Mouse (Mus musculus) liver, embryonic 14.5 days (tissue): Measurements from ENCODE around the gene Tcp10c. TPM values are rescaled to one million over a fixed set of nuclear protein-coding genes. Genes with fewer than 3 reads are reported as not detected.
"Not testable (repeated sequence)": the region's sequence is repeated elsewhere in the genome, so short reads cannot be mapped to it uniquely, and the experiment has no call there.

Source experiments
- ATAC-seq: fragments of 200-750 bp; cut with Nextera tagmentation; 2 replicates; pipeline ENCODE4 v1.8.0; 2017; ENCODE audit warnings: moderate number of reproducible peaks, mild to moderate bottlenecking, moderate library complexity; ENCODE audit not compliant: insufficient read depth
- DNase-seq, 3 experiments: peaks; one replicate each; pipeline ENCODE4 v3.0.0-alpha.2; 2012 to 2013; ENCODE audit warnings: low read depth in 3 of 3, low spot score in 3 of 3
- H3K27ac ChIP-seq: fragments of 300-500 bp; sonication (generic); 2 replicates; pipeline ENCODE4 v1.5.1; 2014; ENCODE audit warnings: moderate library complexity, mild to moderate bottlenecking, control low read depth, inconsistent platforms
- H3K27me3 ChIP-seq: fragments of 300-500 bp; sonication (generic); 2 replicates; pipeline ENCODE4 v1.6.1; 2014; ENCODE audit warnings: mild to moderate bottlenecking, low read length, moderate library complexity; ENCODE audit not compliant: control insufficient read depth, insufficient read depth
- H3K36me3 ChIP-seq: fragments of 300-500 bp; sonication (generic); replicated peaks from 2 replicates; pipeline ENCODE4 v1.6.1; 2014; ENCODE audit warnings: low read depth; ENCODE audit not compliant: control insufficient read depth, insufficient read depth
- H3K4me1 ChIP-seq, 2 experiments: fragments of 200-500 bp in 1 of 2; fragments of 300-500 bp in 1 of 2; sonication (generic) in 1 of 2; replicated peaks; 2 replicates each; pipeline ENCODE4 v1.6.1; 2012 to 2014; ENCODE audit warnings: antibody characterized with exemption in 1 of 2, inconsistent platforms in 1 of 2, low read length in 1 of 2; ENCODE audit not compliant: control insufficient read depth in 2 of 2, insufficient read depth in 2 of 2
- H3K4me2 ChIP-seq: fragments of 300-500 bp; sonication (generic); 2 replicates; pipeline ENCODE4 v1.6.1; 2014; ENCODE audit warnings: low read depth, mild to moderate bottlenecking, control low read depth, moderate library complexity
- H3K4me3 ChIP-seq, 2 experiments: fragments of 200-500 bp in 1 of 2; fragments of 300-500 bp in 1 of 2; sonication (generic) in 1 of 2; 2 replicates each; pipeline ENCODE4 v1.5.1; 2012 to 2014; ENCODE audit warnings: low read depth in 2 of 2, low read length in 2 of 2, mild to moderate bottlenecking in 2 of 2, control low read depth in 1 of 2, inconsistent platforms in 1 of 2, moderate library complexity in 1 of 2; ENCODE audit not compliant: insufficient read depth in 1 of 2
- H3K9ac ChIP-seq: fragments of 300-500 bp; sonication (generic); replicated peaks from 2 replicates; pipeline ENCODE4 v1.6.1; 2014; ENCODE audit warnings: mild to moderate bottlenecking, control low read depth, moderate library complexity
- H3K9me3 ChIP-seq: fragments of 300-500 bp; sonication (generic); 2 replicates; pipeline ENCODE4 v1.6.1; 2016; ENCODE audit warnings: low read length, mixed read lengths; ENCODE audit not compliant: control insufficient read depth
- WGBS: fragments of 180-500 bp; shearing (Covaris S2); extraction: QIAGEN DNeasy Blood & Tissue Kit; methylation state at CpG from one replicate; pipeline ENCODE4 v1.1.7; 2014; ENCODE audit not compliant: insufficient replicate concordance; 5-methylcytosine and 5-hydroxymethylcytosine counted together
- polyA plus RNA-seq, 2 experiments: library from polyadenylated mRNA; depleted of rRNA in 1 of 2; stranded (reverse) in 1 of 2; unstranded in 1 of 2; fragments of >200 nt; fragmentation: Nextera tagmentation in 1 of 2; extraction: Ambion mirVana in 1 of 2; gene quantifications; 2 replicates each; pipeline versions ENCODE4 v1.2.1 to v1.2.3; 2012 to 2014

Tcp10c gene
- not detected in 2 replicates for polyA plus RNA-seq (2012; rRNA removed)
- polyA plus RNA-seq (2014; fragmentation: Nextera tagmentation; extraction: Ambion mirVana): not detected in 2 replicates

GRCm38 (mm10) chr17:13354521-13354920, at the start of gene Tcp10c:
Gene Tcp10c, plus strand, starts transcription at chr17:13354572.
- not testable (repeated sequence) for H3K4me3 ChIP-seq, DNase-seq

DNA sequence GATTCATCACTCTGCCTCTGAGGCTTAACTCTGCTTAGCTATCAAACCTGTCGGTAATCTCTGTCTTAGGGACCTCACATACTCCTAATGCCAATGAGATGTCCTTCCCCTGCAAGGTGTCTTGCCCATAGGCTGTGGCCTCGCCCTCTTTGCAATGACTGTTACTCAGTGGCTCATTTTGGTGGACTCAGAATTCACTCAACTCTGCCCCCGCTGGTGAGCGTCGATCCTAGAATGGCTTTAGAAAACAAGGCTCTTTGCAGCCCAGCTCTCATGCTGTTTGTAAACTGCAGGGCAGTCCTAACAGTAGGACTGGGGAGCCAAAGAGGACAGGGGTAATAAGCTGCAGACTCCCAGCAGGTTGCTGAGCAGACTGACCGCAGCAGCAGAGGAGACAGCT, 46.5 kb upstream of the Tcp10c start:
- ATAC-seq, DNase-seq: not testable (repeated sequence)
- 59% methylated on average over 5 of the region's 6 CpGs for WGBS

More at GRCm38 (mm10) chr17:13354521-13354920, at the start of gene Tcp10c:
- not testable (repeated sequence) for H3K36me3 ChIP-seq, H3K27ac ChIP-seq, H3K4me1 ChIP-seq, H3K9ac ChIP-seq, H3K9me3 ChIP-seq, H3K27me3 ChIP-seq, H3K4me2 ChIP-seq, ATAC-seq
- 62% methylated on average over 4 of the region's 4 CpGs for WGBS

GRCm38 (mm10) chr17:13308344-13308743, 46.0 kb upstream of the Tcp10c start:
- not testable (repeated sequence) for H3K4me2 ChIP-seq, H3K36me3 ChIP-seq, H3K27me3 ChIP-seq, H3K9ac ChIP-seq, H3K9me3 ChIP-seq, H3K27ac ChIP-seq, H3K4me1 ChIP-seq, DNase-seq, ATAC-seq, H3K4me3 ChIP-seq
- 62% methylated on average over 5 of the region's 5 CpGs for WGBS

More for the DNA sequence above, 46.5 kb upstream of the Tcp10c start:
- H3K9me3 ChIP-seq, H3K4me2 ChIP-seq, H3K27me3 ChIP-seq, H3K36me3 ChIP-seq, H3K9ac ChIP-seq, H3K4me1 ChIP-seq, H3K27ac ChIP-seq, H3K4me3 ChIP-seq: not testable (repeated sequence)

- not testable (repeated sequence) for H3K27me3 ChIP-seq, DNase-seq, H3K36me3 ChIP-seq, ATAC-seq, H3K27ac ChIP-seq, H3K9me3 ChIP-seq, H3K4me2 ChIP-seq, H3K9ac ChIP-seq, H3K4me3 ChIP-seq, H3K4me1 ChIP-seq
- WGBS: 62% methylated on average over 4 of the region's 4 CpGs
These were observed 45.6 kb upstream of the Tcp10c start for GRCm38 (mm10) chr17:13308746-13309145.

DNA sequence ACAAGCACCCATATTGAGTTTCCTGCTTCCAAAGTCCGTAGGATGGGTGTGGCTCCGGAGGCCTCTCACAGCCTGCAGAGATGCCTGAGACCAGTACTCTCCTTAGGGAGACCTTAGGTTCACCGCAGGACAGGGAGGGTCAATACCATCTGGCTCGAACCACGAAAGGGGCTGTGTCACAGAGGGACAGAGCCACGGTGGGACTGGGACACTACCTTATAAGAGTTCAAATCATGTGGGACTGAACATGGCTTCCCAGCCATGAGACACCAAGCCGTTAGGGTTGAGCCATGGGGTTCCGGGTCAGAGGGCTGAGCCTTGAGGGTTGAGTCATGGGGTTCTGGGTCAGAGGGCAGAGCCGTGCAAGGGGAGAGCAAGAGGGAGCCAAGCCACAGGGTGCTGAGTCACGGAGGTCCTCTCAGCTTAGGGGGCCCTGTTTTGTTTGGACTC, 45.2 kb upstream of the Tcp10c start:
- WGBS: 70% methylated on average over 10 of the region's 10 CpGs
- not testable (repeated sequence) for H3K4me3 ChIP-seq, ATAC-seq

GRCm38 (mm10) chr17:13329967-13330366, 24.4 kb upstream of the Tcp10c start:
- not testable (repeated sequence) for H3K27ac ChIP-seq, H3K36me3 ChIP-seq, H3K4me1 ChIP-seq, H3K9me3 ChIP-seq, DNase-seq, H3K4me3 ChIP-seq, H3K27me3 ChIP-seq, H3K4me2 ChIP-seq, ATAC-seq, H3K9ac ChIP-seq
- WGBS: 53% methylated on average over 4 of the region's 4 CpGs

More for the DNA sequence above, 45.2 kb upstream of the Tcp10c start:
- H3K27ac ChIP-seq, H3K4me2 ChIP-seq, DNase-seq, H3K9me3 ChIP-seq, H3K9ac ChIP-seq, H3K4me1 ChIP-seq, H3K27me3 ChIP-seq, H3K36me3 ChIP-seq: not testable (repeated sequence)

GRCm38 (mm10) chr17:13331179-13331578, 23.2 kb upstream of the Tcp10c start:
- H3K27me3 ChIP-seq, H3K27ac ChIP-seq, H3K4me2 ChIP-seq, ATAC-seq, H3K9ac ChIP-seq, H3K4me3 ChIP-seq, H3K9me3 ChIP-seq, DNase-seq, H3K4me1 ChIP-seq, H3K36me3 ChIP-seq: not testable (repeated sequence)
- WGBS: 52% methylated on average over 3 of the region's 4 CpGs

- H3K27me3 ChIP-seq, H3K27ac ChIP-seq, H3K9me3 ChIP-seq, ATAC-seq, H3K9ac ChIP-seq, H3K4me2 ChIP-seq, H3K4me1 ChIP-seq, H3K4me3 ChIP-seq, DNase-seq, H3K36me3 ChIP-seq: not testable (repeated sequence)
- 60% methylated on average over 8 of the region's 8 CpGs for WGBS
These were observed 21.9 kb upstream of the Tcp10c start for GRCm38 (mm10) chr17:13332496-13332895.
